Mouse (Mus musculus): ENCODE measurements at regions not wholly inside any gene's neighbourhood (a gene's known extent, or its start where the extent isn't known, plus 50 kb on each side); places are given as distances from the start of the nearest gene placed in this dataset.
"Not testable (repeated sequence)": the region's sequence is repeated elsewhere in the genome, so short reads cannot be mapped to it uniquely, and the experiment has no call there.

DNA sequence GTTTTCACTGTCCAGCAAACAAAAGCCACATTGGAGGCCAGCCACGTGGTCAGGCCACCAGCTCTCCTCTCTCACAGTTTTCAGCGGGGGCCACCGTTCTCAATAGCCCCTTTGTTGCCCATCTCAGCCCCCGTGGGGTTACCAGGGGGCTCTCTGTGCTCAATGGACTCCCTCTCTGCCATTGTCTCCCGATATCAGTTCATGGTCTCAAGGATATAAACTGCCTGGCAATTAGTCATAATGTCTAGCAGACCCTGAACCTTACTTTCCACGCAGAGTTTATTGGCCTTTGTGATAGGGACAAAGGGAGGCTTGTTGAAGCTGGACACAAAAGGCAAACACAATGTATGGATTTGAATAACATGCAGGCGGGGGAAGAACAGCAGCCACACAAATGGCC is 345.9 kb upstream of the Maf start:
- intact Hi-C loops (cut with DNase I), result no loop called here

DNA sequence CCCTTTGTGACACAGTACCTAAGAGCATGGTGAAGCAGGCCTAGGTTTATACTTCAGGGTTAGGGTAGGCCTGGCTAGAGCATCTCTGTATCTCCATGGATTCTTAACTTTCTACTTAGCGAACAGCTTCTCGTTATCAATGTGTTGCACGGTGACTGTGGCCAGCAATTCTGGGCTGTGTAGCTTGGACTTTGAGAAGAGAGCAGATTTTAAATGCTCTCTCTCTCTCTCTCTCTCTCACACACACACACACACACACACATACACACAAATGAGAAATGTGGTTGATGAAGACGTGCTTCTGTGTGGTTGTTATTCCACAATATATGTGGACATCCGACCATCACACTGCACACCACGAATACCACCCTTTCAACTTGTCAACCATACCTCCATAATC is 345.4 kb upstream of the Maf start:
- intact Hi-C loops (cut with DNase I), result no loop called here

- intact Hi-C loops (cut with DNase I), result no loop called here
Measured at GRCm38 (mm10) chr8:116048480-116048879, 340.9 kb upstream of the Maf start.

DNA sequence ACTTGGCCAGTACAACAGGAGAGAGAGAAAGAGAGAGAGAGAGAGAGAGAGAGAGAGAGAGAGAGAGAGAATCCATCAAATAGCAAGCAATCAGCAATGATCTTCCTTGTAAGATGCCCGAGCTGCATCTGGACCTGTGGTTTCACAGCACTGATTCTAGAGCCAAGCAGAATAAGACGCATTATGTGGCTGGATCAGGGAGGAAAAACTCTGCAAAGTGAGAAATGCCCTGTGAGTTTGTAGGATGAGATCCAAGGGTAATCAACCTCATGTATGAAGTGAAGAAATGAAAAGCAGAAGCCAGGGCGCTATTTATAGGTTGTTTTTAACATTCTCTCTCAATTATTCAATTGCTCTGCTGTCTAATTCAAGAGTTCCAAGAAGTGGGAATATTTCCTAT is 339.3 kb upstream of the Maf start:
- intact Hi-C loops (cut with DNase I), result no loop called here

DNA sequence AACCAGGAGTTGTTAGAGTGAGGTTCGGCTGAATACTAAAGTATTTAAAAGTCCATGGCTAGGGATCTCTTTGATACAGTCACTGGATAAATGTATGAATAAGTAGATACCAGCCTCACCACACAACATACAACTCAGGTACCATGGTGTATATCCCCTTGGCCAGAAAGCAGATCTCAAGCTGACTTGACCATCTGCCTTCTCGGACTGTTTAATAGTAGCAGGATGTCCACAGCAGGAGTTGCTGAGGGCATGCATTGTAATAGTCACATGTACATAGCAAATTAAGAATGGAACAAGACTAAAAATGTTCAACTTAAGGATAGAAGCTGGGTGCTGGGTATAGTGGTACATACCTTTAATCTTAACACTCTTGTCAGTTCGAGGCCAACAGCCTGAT is 337.9 kb upstream of the Maf start:
- intact Hi-C loops (cut with DNase I), result no loop called here

GRCm38 (mm10) chr8:116043381-116043780 is 335.8 kb upstream of the Maf start:
- intact Hi-C loops (cut with DNase I), result no loop called here

DNA sequence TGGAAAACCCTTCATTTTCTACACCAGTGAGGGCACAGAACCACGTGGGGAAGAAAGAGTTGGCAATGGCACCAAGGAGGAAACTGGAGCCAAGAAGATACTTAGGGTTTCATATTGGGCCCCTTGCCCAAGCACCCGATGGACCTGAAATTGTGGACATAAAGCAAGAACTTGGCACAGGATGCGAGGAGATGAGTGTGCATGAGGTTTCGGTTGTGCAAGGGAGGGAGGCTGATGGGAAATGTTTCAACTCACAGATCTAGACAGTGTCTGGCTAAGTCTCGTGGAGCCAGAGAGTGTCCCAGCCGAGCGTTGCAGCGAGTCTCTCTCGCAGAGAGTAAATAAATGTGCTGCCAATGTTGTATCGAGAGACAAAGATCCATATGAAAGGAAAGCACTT is 323.4 kb upstream of the Maf start:
- intact Hi-C loops (cut with DNase I), result no loop called here

- intact Hi-C loops (cut with DNase I), result no loop called here
Measured at GRCm38 (mm10) chr8:116025321-116025720, 317.7 kb upstream of the Maf start.

GRCm38 (mm10) chr8:116024811-116025210 is 317.2 kb upstream of the Maf start:
- intact Hi-C loops (cut with DNase I), result no loop called here

DNA sequence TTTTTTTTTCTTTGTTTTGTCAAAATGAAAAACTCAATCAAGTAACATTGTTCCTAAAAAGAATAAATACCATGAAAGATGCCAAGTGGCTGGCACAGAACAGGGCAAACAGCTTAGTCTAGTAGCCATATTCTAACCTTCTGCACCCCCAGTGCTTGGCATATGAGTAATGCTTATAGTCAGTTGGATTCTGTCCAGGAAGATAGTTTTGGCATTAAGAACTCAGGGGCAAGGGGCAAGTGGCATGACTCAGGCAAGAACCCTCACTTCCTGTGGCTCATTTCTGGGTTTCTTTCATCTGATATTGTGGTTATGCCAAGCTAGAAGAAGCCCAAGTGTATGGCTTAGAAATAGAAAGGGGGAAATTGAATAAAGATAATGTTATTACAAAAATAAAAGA is 314.1 kb upstream of the Maf start:
- intact Hi-C loops (cut with DNase I), result no loop called here

DNA sequence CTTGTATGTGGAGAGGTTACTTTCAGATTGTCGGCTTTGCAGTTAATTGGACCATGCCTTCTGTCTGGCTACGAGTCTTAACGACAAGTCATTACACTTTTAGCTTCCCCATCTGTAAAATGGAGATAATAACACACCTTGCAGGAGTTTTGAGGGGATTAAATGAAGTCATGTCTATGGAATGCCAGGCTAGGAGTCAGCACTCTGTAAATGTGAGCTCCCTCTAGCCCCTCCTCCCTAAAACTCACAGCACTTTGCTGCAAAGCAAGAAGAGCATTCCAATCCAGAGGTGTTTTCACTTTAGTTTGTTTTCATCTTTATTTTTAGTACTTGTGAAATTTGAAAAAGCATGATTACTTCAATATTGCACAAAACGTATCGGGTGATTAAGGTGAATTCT is 287.7 kb upstream of the Maf start:
- intact Hi-C loops (cut with DNase I), result no loop called here

DNA sequence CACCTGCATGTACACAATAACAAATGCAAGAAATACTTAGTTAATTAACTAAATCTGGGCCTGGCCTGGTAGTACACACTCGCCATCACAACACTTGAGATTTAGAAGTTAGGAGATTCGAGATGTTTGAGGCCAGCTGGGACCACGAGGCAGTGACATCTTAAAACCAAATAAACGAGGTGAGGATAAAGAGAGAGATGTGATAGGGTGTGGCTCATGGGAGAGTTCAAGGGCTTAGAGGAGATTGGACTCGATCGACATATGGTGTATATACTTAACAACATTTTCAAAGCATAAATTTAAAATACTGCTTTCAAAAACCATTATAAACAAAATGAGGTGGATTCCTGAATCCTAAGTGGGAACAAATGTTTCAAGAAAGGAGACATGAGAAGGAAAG is 284.4 kb upstream of the Maf start:
- intact Hi-C loops (cut with DNase I), result no loop called here

DNA sequence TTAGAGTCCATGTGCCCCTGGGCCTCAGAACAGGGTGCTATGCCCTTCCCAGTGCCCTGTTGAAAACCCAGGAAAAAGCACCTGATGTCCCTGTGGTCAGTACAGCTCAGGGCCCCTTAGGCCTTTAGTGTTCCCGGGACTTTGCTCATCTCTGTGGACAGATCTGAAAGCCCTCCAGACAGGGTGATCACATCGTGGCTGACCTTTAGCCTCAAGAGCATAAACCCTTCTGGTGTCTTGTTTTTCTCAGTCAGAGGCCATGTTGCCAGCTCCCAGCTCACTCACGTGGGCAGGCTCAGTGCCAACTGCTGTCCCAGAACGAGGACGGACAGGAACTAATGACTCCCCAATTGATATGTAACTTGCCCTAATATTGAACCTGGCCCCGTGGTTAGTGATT is 275.8 kb upstream of the Maf start:
- intact Hi-C loops (cut with DNase I), result no loop called here

DNA sequence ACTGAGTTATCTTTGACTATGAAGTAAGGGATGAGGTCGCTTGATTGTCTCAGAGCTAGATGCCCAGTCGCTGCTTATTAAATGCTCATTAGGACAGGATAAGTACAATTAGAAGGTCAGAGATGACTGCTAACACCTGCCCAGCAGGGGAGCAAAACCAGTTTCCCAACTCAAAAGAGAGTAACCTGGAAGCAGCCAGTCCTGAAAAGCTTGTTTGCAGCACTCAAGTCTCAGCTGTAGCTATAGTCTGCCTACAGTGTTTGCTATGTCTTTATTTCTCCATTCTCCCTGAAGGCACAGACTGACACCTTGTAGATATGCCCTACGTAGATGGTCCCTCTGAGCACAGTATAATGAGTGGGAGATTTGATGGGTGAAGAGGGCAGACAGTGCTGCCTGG is 274.7 kb upstream of the Maf start:
- intact Hi-C loops (cut with DNase I), result no loop called here

- intact Hi-C loops (cut with DNase I), result no loop called here
Measured at GRCm38 (mm10) chr8:115981426-115981825, 273.8 kb upstream of the Maf start.

DNA sequence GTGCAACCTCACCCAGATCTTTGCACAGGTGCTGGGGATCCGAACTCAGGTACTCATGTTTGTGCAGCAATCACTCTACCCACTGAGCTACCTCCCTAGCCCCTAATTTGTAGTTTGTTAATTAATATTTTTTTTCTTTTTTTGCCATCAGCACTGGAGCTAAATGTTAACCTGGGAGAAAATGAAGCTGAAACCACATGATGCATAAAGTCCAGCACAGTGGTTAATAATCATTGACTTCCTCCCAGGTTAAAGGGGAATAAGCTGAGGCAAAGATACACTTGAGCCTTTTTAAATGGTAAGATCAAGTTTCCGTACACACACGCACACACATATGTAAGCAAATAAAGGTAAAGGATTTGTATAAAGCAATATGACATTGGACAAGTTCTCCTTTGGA is 273.0 kb upstream of the Maf start:
- intact Hi-C loops (cut with DNase I), result no loop called here

DNA sequence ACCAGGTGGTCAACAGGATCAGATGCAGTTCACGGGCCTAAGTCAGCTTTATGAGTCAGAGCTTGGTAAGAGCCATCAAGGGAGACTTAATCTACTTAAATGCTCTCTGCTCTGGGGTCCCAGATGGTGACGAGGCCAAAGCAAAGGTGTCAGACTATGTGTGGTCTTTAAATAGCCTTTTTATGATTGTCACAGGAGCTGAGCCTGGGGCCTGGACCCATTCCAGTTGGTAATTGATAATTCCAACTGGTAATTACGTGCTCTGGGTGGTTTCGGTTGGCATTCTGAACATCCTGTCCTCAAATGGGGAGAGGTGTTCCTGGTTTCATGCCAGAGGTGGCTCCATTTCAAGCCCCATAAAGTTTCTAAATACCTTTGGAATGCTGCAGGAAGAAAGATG is 269.6 kb upstream of the Maf start:
- intact Hi-C loops (cut with DNase I), result no loop called here

DNA sequence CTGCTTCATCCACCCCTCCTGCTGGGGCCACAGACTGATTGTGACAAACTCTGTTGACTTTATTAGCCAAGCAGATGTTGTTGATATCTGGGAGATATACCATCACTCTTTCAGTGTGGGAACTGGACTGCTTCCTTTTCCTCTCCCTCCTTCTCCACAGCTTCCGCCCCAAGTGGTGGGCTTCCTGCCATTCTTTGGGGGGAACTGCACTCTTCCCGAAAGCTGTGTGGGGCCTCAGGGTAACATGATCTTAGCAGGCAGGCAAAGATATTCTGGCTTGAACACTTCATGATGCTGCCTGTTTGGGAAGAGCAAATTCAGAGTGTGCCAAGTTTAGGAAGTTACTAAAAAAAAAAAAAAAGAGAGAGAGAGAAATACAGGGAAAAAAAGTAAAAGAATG is 267.1 kb upstream of the Maf start:
- intact Hi-C loops (cut with DNase I), result no loop called here

- intact Hi-C loops (cut with DNase I), result not testable (repeated sequence)
Measured at GRCm38 (mm10) chr8:115971351-115971750, 263.8 kb upstream of the Maf start.

GRCm38 (mm10) chr8:115968121-115968520 is 260.5 kb upstream of the Maf start:
- intact Hi-C loops (cut with DNase I), result no loop called here

DNA sequence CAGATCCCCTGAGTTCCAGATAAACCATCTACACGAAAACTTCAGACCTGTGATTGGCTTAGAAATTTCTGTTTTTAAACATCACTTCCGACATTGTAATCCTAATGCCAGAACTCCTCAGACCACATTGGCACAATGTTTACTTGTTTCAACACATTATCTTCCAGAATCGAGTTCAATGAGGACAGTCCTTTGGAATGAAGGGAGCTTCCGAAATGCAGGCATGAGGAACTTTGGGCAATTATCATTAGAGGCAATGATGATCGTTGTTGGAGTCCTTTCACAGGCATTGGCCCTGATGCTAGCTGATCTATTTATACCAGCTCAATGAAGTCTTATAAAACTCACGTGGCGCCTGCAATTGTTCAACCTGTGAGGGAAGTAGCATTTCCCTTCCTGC is 258.4 kb upstream of the Maf start:
- intact Hi-C loops (cut with DNase I), result no loop called here

DNA sequence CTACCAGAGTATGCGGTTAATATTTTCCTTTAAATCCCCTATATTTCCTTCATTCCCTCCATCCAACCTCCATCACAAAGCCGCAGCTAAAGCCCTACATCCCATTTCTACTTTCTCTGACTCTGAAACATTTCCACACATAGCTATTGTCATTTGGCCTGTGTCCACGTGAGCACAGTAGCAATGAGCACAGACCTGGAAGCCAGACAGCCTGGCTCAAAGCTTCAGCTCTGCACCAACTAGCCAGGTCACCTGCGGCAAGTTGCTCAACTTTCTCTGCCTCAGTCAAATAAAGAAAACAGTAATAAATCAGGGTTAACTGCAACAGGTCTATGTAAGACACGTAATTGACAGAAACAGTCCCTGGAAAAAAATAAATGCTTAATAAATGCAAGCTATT is 247.8 kb upstream of the Maf start:
- intact Hi-C loops (cut with DNase I), result no loop called here

DNA sequence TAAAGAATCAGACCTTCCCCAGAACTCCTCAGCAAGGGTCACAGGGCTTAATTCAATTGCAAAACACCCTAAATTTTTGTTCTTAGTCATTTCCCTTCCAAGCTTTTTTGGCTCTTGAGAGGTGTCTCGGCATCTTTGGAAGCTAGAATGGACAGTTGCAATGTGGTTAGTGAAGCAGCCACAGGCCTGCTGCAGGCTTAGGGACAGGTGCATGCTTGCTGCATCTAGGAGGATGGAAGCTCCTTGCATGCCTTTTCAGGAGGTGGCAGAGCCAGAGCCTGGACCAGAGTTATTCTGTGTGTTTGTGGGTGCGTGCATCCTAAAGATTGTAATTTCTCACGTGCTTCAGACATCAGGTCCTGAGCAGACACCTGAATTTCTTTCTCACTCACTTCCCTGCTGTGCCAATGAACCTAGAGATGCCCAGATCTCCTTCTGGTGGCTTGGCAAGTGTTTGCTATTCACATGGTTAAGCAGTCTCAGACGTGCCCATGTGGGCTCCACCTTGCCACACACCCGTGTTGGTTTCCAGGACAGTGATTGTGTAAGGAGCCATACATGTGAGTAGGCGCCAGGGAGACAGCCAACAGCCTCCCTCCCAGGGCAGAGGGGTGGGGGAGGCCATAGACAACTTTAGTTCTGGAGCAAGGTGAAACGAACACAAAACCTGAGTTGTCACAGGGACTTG is 246.3 kb upstream of the Maf start:
- intact Hi-C loops (cut with DNase I), result no loop called here

- intact Hi-C loops (cut with DNase I), result no loop called here
Measured at GRCm38 (mm10) chr8:115952496-115952895, 244.9 kb upstream of the Maf start.
